Mouse (Mus musculus) C2C12 (cell line): ENCODE data around the gene Stmn1.

Experiments
- CTCF ChIP-seq: IDR thresholded peaks from one replicate; pipeline ENCODE4 v1.5.1; 2011; ENCODE audit not compliant: control insufficient read depth, insufficient read depth, insufficient read length
- MYOD1 ChIP-seq: IDR thresholded peaks from one replicate; pipeline ENCODE4 v1.6.1; 2011; ENCODE audit warnings: low read depth; ENCODE audit not compliant: control insufficient read depth, insufficient read length

DNA sequence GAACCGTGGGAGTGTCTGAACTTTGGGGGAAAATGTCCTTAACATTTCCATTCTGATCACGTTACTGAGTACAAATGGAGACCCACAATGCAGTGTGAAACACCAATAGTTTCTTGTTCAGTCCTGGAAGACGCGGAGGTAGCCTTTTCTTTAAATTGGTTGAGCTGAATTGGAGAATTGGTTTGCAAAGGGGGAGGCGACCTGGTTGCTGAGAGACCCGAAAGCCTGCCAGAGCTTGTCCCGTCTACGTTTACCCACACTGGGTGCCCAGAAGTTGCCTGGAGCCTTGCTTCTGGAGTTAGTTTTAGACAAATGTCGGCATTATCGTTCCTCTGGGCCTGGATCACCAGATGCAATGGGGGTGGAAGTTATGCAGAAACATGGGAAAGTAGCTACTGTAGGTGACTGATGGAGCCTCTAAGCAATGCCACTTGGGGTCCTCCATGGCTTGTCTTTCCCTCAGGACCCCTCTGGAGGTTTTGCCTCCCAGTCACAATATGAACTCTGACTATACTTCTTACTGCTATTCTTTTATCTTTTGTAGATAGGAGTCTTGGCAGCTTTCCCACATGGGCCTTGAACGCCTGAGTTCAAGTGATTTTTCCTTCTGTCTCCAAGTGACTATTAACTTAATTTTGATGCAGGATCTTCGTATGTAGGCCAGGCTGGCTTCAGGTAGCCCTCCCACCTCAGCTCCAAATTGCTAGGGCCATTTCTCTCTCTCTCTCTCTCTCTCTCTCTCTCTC, 30.0 kb downstream of the Stmn1 start:
- TF ChIP-seq CTCF = no peak
- TF ChIP-seq MYOD1 = no peak
